Mouse (Mus musculus) megakaryocyte, embryonic 14.5 days (primary cell): ENCODE measurements around the gene Wdr64.

ENCODE experiments used
- FLI1 ChIP-seq: IDR thresholded peaks from 2 replicates; pipeline ENCODE4 v1.6.1; 2012; ENCODE audit warnings: low read length, inconsistent platforms, mixed read lengths
- GATA1 ChIP-seq: IDR thresholded peaks from 3 replicates; pipeline ENCODE4 v1.6.1; 2012; ENCODE audit warnings: mixed read lengths, low read length, inconsistent platforms, borderline replicate concordance

GRCm38 (mm10) chr1:175828539-175828938 lies 130.1 kb downstream of the Wdr64 start:
- TF ChIP-seq GATA1 (no peak), FLI1 (no peak)
